Mouse (Mus musculus): ENCODE measurements around the gene Ryr2. TPM values are rescaled to one million over a fixed set of nuclear protein-coding genes. Genes with fewer than 3 reads are reported as not detected.

Ryr2 gene
- total and polyA plus RNA-seq, 3 experiments, result 0.11 to 0.13 TPM; not detected in 1

DNA sequence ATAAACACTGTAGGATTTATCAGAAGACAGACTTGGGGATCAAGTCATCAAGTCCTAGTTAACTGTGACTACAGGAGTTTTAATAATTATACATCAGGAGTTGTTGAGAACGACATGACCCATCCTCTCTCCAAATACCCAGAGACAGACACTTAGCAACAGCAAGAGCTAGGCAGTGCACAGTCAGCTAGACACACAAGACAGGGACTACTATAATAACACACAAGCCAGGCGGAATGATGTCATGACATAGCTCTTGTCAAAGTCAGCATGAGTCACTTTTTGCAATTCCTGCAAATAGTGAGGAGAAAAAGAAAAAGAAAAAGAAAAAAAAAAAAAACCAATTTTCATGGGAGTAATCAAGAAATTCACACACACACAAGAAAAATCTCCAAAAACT lies 201.6 kb downstream of the Ryr2 start:
- dilution Hi-C loops (cut with MboI; ENCODE audit: extremely low pct_ligation_motif_present, extremely low pct_unique_long_range_greater_than_20kb, low sequenced_read_pairs) (no loop called here), in situ Hi-C loops (cut with MboI; ENCODE audit: low pct_ligation_motif_present, low pct_unique_long_range_greater_than_20kb, low sequenced_read_pairs) (no loop called here)
- Histone ChIP-seq H3K27ac (ENCODE audit: insufficient read depth, low read depth) (no peak overlapping the region), H3K9me3 (replicated peaks; ENCODE audit: low read length) (no peaks in the 10 kb centered on the region), H3K4me3 (replicated peaks in 1 of 3; ENCODE audit: low read depth in 2 of 3, low read length in 2 of 3, poor library complexity in 1 of 3) (no peak overlapping the region), H3K79me2 (replicated peaks; ENCODE audit: control insufficient read depth, extremely low read depth, insufficient read depth, poor library complexity, severe bottlenecking) (no peaks in the 10 kb centered on the region), H3K4me1 (ENCODE audit: control insufficient read depth in 1 of 2, insufficient read depth in 2 of 2) (peaks cover 2 to 31% of the 10 kb centered on the region in 2 experiments; a peak in 3 of 4 replicates), H3K27me3 (replicated peaks) (no peaks in the 10 kb centered on the region), H3K36me3 (replicated peaks in 1 of 2; ENCODE audit: control insufficient read depth in 1 of 2, insufficient read depth in 1 of 2, low read length in 1 of 2) (no peaks in the 10 kb centered on the region), H3K9ac (ENCODE audit: insufficient read depth, low read depth) (no peak overlapping the region), H3K4me2 (ENCODE audit: insufficient read depth, low read depth, poor library complexity, severe bottlenecking) (no peak overlapping the region)
- TF ChIP-seq ZC3H11A (IDR thresholded peaks at IDR 0.05; ENCODE audit: low read depth, low read length) (no peak), ETS1 (conservative IDR thresholded peaks at IDR 0.05; ENCODE audit: low read depth, low read length) (no peak), CHD1 (IDR thresholded peaks at IDR 0.05; ENCODE audit: low read depth, low read length) (no peak), POLR2A (IDR thresholded peaks at IDR 0.05; ENCODE audit: low read depth, low read length) (no peak), SIN3A (IDR thresholded peaks at IDR 0.05; ENCODE audit: low read length) (no peak), JUND (conservative IDR thresholded peaks at IDR 0.05; ENCODE audit: low read depth, low read length) (no peak), CTCF (conservative IDR thresholded peaks at IDR 0.05 in 1 of 2, IDR thresholded peaks at IDR 0.05 in 1 of 2; ENCODE audit: low read depth in 2 of 2, low read length in 2 of 2) (no peak), RCOR1 (conservative IDR thresholded peaks at IDR 0.05; ENCODE audit: low read depth, low read length) (no peak), GABPA (IDR thresholded peaks at IDR 0.05; ENCODE audit: insufficient replicate concordance, low read depth, low read length) (no peak), MEF2A (IDR thresholded peaks at IDR 0.05; ENCODE audit: borderline replicate concordance, low read depth, low read length) (no peak), JUN (IDR thresholded peaks at IDR 0.05; ENCODE audit: insufficient read depth, low read depth, low read length) (no peak), ELF1 (IDR thresholded peaks at IDR 0.05; ENCODE audit: low read depth, low read length) (no peak), EP300 (IDR thresholded peaks at IDR 0.05; ENCODE audit: low read length) (no peak), NRF1 (IDR thresholded peaks at IDR 0.05; ENCODE audit: low read depth, low read length) (no peak), MXI1 (IDR thresholded peaks at IDR 0.05; ENCODE audit: low read depth, low read length) (no peak), TCF12 (IDR thresholded peaks at IDR 0.05; ENCODE audit: low read depth, low read length) (no peak), TBP (conservative IDR thresholded peaks at IDR 0.05; ENCODE audit: low read depth, low read length) (no peak), ZKSCAN1 (IDR thresholded peaks at IDR 0.05; ENCODE audit: borderline replicate concordance, low read depth, low read length) (no peak)
- DNase-seq (ENCODE audit: extremely low read depth), result no peak

DNA sequence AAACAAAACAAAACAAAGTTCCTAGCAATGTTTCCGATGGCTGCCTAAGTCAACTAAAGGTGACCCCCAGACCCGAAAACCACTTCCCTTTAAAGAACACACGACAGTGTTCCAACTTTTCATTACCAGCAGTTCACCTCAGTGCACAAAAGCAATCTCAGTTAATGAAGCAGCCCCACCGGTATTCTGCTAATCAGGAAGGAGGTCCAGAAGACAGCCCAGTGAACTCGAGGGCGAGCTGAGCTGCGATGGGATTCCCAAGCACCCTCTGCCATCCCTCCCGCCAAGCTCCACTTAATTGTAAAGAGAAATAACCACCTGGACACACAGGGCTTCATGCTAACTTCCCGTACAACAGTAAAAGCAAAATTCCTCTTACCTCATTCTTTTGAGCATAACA lies 203.5 kb downstream of the Ryr2 start:
- DNase-seq (ENCODE audit: extremely low read depth), result no peak
- no peak for TF ChIP-seq MAZ (IDR thresholded peaks at IDR 0.05; ENCODE audit: low read depth, low read length)
- no peak for TF ChIP-seq USF1 (IDR thresholded peaks at IDR 0.05; ENCODE audit: low read depth, low read length)
- no peak for TF ChIP-seq KAT2A (IDR thresholded peaks at IDR 0.05; ENCODE audit: insufficient replicate concordance, low read length)
- TF ChIP-seq EP300 (IDR thresholded peaks at IDR 0.05; ENCODE audit: low read length), result no peak
- no peak for TF ChIP-seq JUN (IDR thresholded peaks at IDR 0.05; ENCODE audit: insufficient read depth, low read depth, low read length)
- TF ChIP-seq IRF4 (IDR thresholded peaks at IDR 0.05; ENCODE audit: low read depth, low read length), result no peak
- TF ChIP-seq ELF1 (IDR thresholded peaks at IDR 0.05; ENCODE audit: low read depth, low read length), result no peak
- no peak for TF ChIP-seq MXI1 (IDR thresholded peaks at IDR 0.05; ENCODE audit: low read depth, low read length)
- TF ChIP-seq E2F4 (IDR thresholded peaks at IDR 0.05; ENCODE audit: insufficient replicate concordance, low read depth, low read length), result no peak
- no peak for TF ChIP-seq POLR2A (IDR thresholded peaks at IDR 0.05; ENCODE audit: low read depth, low read length)
- no peak for TF ChIP-seq ZKSCAN1 (IDR thresholded peaks at IDR 0.05; ENCODE audit: borderline replicate concordance, low read depth, low read length)
- no peak for TF ChIP-seq NRF1 (IDR thresholded peaks at IDR 0.05; ENCODE audit: low read depth, low read length)
- TF ChIP-seq MEF2A (IDR thresholded peaks at IDR 0.05; ENCODE audit: borderline replicate concordance, low read depth, low read length), result no peak
- TF ChIP-seq TBP (conservative IDR thresholded peaks at IDR 0.05; ENCODE audit: low read depth, low read length), result no peak
- no peak for TF ChIP-seq CTCF (conservative IDR thresholded peaks at IDR 0.05 in 1 of 2, IDR thresholded peaks at IDR 0.05 in 1 of 2; ENCODE audit: low read depth in 2 of 2, low read length in 2 of 2)
- Histone ChIP-seq H3K27ac (ENCODE audit: insufficient read depth, low read depth) (no peak overlapping the region), H3K79me2 (replicated peaks; ENCODE audit: control insufficient read depth, extremely low read depth, insufficient read depth, poor library complexity, severe bottlenecking) (no peaks in the 10 kb centered on the region), H3K4me2 (ENCODE audit: insufficient read depth, low read depth, poor library complexity, severe bottlenecking) (no peak overlapping the region), H3K36me3 (replicated peaks in 1 of 2; ENCODE audit: control insufficient read depth in 1 of 2, insufficient read depth in 1 of 2, low read length in 1 of 2) (no peaks in the 10 kb centered on the region), H3K9me3 (replicated peaks; ENCODE audit: low read length) (no peaks in the 10 kb centered on the region), H3K4me3 (replicated peaks in 1 of 3; ENCODE audit: low read depth in 2 of 3, low read length in 2 of 3, poor library complexity in 1 of 3) (no peak overlapping the region), H3K9ac (ENCODE audit: insufficient read depth, low read depth) (no peak overlapping the region), H3K27me3 (replicated peaks) (no peaks in the 10 kb centered on the region), H3K4me1 (ENCODE audit: control insufficient read depth in 1 of 2, insufficient read depth in 2 of 2) (peaks cover 2 to 27% of the 10 kb centered on the region in 2 experiments; a peak in 3 of 4 replicates)
- in situ Hi-C loops (cut with MboI; ENCODE audit: low pct_ligation_motif_present, low pct_unique_long_range_greater_than_20kb, low sequenced_read_pairs) (no loop called here), dilution Hi-C loops (cut with MboI; ENCODE audit: extremely low pct_ligation_motif_present, extremely low pct_unique_long_range_greater_than_20kb, low sequenced_read_pairs) (no loop called here)

Data from CH12.LX (cell line).